Mouse (Mus musculus): Measurements from ENCODE around the gene Zfp106. TPM values are rescaled to one million over a fixed set of nuclear protein-coding genes. Genes with fewer than 3 reads are reported as not detected.

Gene Zfp106
- total RNA-seq, 2 experiments from 2014 or later = 92.4 to 101 TPM

DNA sequence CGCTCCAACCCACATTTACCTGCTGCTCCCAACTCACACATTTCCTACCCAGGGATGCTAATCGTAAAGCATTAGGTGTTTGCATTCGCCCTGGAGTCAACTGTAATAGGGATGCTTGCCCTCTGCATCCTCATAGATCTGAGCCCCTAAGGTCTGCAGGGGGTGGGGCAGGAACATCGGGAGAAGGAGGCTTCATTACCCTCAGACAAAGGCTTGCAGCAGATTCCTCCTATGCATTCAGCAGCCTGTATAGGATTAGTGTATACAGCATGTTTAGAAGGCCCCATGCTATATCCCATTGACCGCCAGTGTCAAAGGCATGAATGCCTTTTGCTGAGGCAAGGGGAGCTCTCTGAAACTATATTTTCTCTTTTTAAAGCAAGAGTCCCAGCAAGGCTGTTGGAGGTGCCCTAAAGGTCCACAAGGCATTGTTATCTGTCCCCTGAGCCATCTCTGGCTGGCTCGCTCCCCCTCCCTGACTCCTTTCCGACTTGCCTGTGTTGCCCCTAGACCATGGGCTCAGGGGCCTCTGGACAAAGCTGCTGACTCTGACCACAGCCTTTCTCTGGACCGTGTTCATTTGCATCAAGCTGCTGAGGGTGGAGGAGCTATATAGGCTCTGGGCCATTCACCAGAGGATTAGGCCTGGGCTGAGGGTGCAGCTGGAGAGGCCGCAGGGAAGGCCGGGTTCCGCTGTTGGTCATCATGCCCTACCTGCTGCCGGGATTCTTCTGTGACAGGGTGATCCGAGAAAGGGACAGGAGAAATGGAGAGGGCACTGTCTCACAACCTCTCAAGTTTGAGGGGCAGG is 87.2 kb downstream of the Zfp106 start:
- no peak for DNase-seq

DNA sequence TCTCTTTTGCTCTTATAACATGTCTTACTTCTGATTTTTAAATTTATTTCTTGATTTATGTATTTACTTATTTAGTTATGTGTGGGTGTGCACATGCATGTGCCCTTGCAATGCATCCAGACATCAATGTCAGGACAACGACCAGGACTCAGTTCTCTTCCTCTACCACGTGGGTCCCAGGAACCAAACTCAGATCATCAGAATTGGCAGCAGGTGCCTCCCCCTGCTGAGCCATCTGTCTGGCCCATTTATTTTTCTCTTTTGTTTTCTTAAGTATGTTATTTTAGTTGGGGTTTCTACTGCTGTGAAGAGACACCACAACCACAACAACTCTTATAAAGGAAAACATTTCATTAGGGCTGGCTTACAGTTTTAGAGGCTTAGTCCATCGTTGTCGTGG is 92.8 kb downstream of the Zfp106 start:
- no peak for DNase-seq

DNA sequence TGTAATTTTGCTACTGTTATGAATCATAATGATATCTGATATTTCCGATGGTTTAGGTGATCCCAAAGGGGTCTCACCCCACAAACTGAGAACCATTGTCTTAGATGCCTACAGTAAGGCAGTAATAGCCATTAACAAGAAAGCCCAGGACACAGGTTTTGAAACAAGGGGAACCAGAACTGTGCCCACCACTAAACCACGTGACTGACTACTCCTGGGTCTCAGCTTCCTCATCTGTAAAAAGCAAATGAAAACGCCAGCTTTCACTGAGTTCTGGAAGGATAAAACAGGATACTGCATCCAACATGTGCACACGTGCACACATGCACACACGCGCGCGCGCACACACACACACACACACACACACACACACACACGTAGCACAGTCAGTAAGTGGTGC is 93.9 kb downstream of the Zfp106 start:
- DNase-seq = no peak

DNA sequence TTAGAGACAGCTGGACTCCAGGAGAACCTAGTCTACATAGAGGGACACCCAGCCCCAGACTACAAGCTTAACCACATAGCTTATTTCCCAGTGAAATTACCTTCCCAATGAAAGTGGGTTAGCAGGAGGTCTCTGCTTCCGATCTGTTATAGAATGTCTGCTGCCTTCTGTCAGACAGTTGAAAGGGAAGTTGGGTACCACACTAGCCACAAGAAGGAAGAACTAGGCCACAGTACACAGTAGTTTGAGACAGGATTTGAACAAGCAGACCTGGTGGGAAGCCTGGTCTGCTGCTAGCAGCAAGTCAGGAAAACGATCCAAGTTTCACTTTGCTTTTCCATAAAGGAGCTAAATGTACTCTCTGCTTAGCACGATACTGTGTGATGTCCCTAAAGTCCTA is 94.4 kb downstream of the Zfp106 start:
- DNase-seq = no peak

DNA sequence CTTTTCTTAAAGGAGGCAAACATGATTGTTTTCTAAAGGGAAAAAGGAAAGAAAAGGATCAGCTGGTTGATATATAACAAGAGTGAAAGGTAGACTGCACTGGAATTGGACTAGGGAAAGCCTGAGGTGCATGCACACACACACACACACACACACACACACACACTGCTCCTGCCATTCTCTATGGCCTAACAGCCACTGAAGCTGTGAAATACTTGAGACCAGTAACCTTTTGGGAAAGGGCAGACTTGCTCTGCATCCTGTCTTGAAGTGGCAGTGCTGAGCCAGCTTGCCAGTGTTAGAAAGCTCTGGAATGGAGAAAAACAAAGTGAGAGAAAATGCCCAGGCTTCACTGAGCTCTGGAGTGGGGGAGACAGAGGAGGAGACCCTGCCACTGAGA is 95.6 kb downstream of the Zfp106 start:
- DNase-seq = no peak

DNA sequence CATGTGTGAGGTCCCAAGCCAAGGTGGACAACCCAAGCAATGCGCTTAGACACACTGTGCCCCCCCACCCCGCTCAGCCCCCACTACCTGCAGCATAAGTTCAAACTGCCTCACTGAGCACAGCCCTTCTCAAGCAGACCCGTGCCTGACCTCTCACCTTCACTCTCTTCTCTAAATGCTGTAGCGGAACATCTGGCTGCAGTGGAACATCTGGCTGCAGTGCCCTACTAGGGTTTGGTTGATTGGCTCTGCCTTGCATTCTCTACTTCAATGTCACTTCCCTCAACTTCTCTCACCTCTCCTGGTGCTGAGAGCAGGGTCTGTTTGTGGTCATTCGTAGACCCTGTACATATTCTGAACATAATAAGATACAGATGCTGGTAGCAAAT is 98.3 kb downstream of the Zfp106 start:
- no peak for DNase-seq

DNA sequence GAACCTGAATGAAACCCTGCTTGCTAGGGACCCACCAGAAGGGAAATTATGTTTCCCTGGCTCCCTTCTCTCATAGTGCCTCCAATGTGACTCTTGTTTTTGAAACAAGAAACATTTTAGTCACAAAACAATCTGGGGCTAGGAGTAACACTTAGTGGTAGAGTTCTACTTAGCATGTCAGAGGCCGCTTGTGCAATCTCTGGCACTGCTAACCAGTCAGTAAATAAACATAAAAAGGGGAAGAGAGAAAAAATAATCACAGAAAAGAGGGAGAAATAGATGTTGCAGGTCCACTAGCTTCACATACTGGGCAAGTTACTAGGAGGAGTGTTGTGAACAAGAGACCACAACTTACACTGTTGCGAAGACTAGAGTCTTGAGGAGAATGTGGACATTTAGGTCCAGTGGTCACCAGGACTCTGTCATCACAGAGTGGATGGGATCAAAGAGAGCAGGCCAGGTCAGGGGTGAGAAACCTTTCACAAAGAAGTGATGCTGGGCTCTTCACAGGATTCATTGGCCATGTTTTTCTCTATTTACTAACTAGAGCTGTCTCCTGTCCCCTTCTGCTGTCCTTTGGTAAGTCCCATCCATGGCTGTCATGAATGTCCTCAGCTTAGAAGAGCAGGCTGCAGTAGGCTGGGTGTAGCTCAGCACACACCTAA is 98.8 kb downstream of the Zfp106 start:
- peak in 1 of 2 experiments; percentile 14 for DNase-seq

DNA sequence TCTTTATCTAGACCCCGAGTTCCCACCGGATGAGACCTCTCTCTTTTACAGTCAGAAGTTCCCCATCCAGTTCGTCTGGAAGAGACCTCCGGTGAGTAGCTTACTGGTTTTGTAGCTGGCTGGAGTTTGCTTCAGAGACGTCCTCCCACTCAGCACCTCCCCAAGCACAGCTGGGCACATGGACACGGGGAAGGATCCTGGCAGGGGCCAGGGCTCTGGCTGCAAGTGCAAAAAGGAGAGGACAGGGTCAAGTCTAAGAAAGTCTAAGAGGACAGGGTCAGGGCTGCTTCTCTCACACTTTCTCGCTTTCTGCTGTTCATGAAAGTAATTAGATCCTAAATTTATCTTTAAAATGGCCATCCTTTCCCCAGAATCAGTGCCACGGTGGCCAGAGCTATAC is 99.6 kb downstream of the Zfp106 start:
- DNase-seq = no peak

DNA sequence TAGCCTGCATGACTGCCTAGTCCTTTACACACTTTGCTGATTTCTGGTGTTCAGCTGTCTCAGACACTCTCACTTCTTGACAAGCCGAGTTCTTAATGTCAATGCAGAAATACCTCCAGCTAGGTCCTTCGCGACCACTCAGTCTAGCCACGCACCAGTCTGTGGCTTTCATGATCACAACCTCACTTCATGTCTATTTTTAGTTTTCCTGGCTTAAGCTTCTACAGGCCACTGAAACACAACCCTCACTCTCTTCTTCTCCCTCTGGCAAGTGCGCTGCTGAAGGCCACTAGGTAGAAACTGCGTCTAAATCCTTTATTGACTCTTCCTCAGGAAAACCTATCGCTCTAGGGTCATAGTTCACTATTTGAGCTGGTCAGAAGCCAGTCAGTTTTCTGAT is 100.3 kb downstream of the Zfp106 start:
- DNase-seq = no peak

DNA sequence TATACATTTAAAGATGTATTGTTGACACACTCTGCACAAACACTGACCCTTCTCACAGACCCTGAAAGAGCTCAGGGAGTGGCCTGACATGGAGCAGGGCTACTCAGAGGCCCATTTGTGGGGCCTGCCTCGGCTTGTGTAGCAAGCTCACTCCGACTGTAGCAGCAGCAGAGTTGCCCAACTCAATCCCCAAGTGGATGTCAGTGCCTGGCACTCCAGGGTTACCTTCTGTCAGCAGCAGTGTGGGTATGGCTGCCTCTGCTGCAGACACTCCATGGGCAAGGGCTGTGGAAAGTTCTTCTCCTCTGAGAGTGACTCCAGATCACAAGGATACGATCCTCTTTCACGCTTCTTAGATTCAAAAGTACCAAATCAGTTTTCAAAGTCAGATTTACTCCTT is 103.4 kb downstream of the Zfp106 start:
- peak; percentile 2 to 24 for DNase-seq

Other genes with a start within 250 kb of the Zfp106 start
- gene Pla2g4f, start 249.7 kb downstream of the Zfp106 start, total RNA-seq (2021) = not detected
- 10 to 100 TPM; 43.2 to 52.8 TPM for gene Vps39, start 210.7 kb downstream of the Zfp106 start, total RNA-seq (2021)
- 10 to 100 TPM; 25.9 to 37.3 TPM for gene Ganc, start 159.9 kb downstream of the Zfp106 start, total RNA-seq (2021)
- gene Tmem87a, start 159.7 kb downstream of the Zfp106 start, total RNA-seq (2021) = 10 to 100 TPM; 42.0 to 49.9 TPM
- gene Capn3, start 107.8 kb downstream of the Zfp106 start, total RNA-seq (2021) = under 1 TPM in 1 of 2 experiments, not detected in 1; 0.56 TPM
- 10 to 100 TPM; 61.8 to 73.3 TPM for gene Snap23, start 3.8 kb upstream of the Zfp106 start, total RNA-seq (2021)
- gene Haus2, start 45.5 kb upstream of the Zfp106 start, total RNA-seq (2021) = 10 to 100 TPM; 10.5 to 15.4 TPM
- gene Lrrc57, start 45.7 kb upstream of the Zfp106 start, total RNA-seq (2021) = 10 to 100 TPM; 14.4 to 19.6 TPM
- gene Stard9, start 65.3 kb upstream of the Zfp106 start, total RNA-seq (2021) = 10 to 100 TPM; 10.3 to 12.9 TPM